Mouse (Mus musculus) embryonic facial prominence, embryonic 11.5 days (tissue): ENCODE data around the gene Schip1. TPM values are rescaled to one million over a fixed set of nuclear protein-coding genes. Genes with fewer than 3 reads are reported as not detected.

Experiments
- ATAC-seq: fragments of 200-750 bp; cut with Nextera tagmentation; replicated peaks from 2 replicates; pipeline ENCODE4 v1.8.0; 2017; ENCODE audit warnings: low read depth; ENCODE audit not compliant: insufficient number of reproducible peaks, low FRiP score, low TSS enrichment
- DNase-seq: peaks from one replicate; pipeline ENCODE4 v3.0.0-alpha.2; 2015; ENCODE audit warnings: low spot score
- H3K27ac ChIP-seq: fragments of 300-500 bp; sonication (generic); replicated peaks from 2 replicates; pipeline ENCODE4 v1.5.1; 2014; ENCODE audit warnings: mild to moderate bottlenecking, low read depth, low read length, control low read depth
- H3K27me3 ChIP-seq: fragments of 300-500 bp; sonication (generic); 2 replicates; pipeline ENCODE4 v1.6.1; 2014; ENCODE audit warnings: mild to moderate bottlenecking, low read length, moderate library complexity, mixed read lengths; ENCODE audit not compliant: control insufficient read depth, insufficient read depth
- H3K36me3 ChIP-seq: fragments of 300-500 bp; sonication (generic); replicated peaks from 2 replicates; pipeline ENCODE4 v1.6.1; 2014; ENCODE audit warnings: low read depth, mild to moderate bottlenecking, low read length, moderate library complexity, mixed read lengths; ENCODE audit not compliant: control insufficient read depth, insufficient read depth
- H3K4me1 ChIP-seq: fragments of 300-500 bp; sonication (generic); 2 replicates; pipeline ENCODE4 v1.6.1; 2014; ENCODE audit warnings: low read length, mixed read lengths; ENCODE audit not compliant: control insufficient read depth, insufficient read depth
- H3K4me2 ChIP-seq: fragments of 300-500 bp; sonication (generic); 2 replicates; pipeline ENCODE4 v1.6.1; 2014; ENCODE audit warnings: low read depth, mild to moderate bottlenecking, control low read depth, low read length, moderate library complexity
- H3K4me3 ChIP-seq: fragments of 300-500 bp; sonication (generic); 2 replicates; pipeline ENCODE4 v1.5.1; 2014; ENCODE audit warnings: low read depth, low read length, control low read depth
- H3K9ac ChIP-seq: fragments of 300-500 bp; sonication (generic); replicated peaks from 2 replicates; pipeline ENCODE4 v1.6.1; 2014; ENCODE audit warnings: mild to moderate bottlenecking, control low read depth, low read length
- H3K9me3 ChIP-seq: fragments of 300-500 bp; sonication (generic); replicated peaks from 2 replicates; pipeline ENCODE4 v1.6.1; 2016; ENCODE audit warnings: mild to moderate bottlenecking, low read length, inconsistent platforms, mixed read lengths; ENCODE audit not compliant: control insufficient read depth
- WGBS: fragments of 180-500 bp; shearing (Covaris S2); extraction: QIAGEN DNeasy Blood & Tissue Kit; methylation state at CpG from one replicate; pipeline ENCODE4 v1.1.7; 2014; 5-methylcytosine and 5-hydroxymethylcytosine counted together
- polyA plus RNA-seq: library from polyadenylated mRNA; unstranded; fragments of >200 nt; fragmentation: Nextera tagmentation; extraction: Ambion mirVana; gene quantifications from 2 replicates; pipeline ENCODE4 v1.2.1, GENCODE M21; 2014

Schip1 gene
- polyA plus RNA-seq, 1 experiment from 2014 or later, result 41.7 TPM

DNA sequence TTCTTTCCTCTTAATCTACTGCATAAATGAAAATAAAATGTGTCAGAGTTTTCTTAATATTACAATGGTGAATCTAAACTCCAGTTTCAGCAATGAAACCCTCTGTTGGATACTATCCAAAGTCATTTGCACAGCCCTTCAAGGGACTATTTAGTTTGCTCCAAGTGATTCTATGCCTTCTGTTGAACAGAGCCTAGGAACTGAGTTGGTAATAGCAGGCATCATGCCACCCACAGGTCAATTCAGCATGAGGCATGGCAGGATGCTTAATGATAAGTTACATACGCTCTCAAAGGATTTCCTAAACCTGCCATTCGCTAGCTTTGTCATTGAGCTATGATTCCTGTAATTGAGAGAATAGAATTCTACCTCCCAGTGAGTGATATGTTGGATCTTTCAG lies 219.9 kb downstream of the Schip1 start:
- Histone ChIP-seq H3K4me3 (no peak overlapping the region), H3K36me3 (no peaks in the 10 kb centered on the region), H3K27me3 (no peaks in the 10 kb centered on the region), H3K27ac (no peak overlapping the region), H3K9ac (no peak overlapping the region), H3K9me3 (no peaks in the 10 kb centered on the region), H3K4me1 (no peaks in the 10 kb centered on the region), H3K4me2 (no peak overlapping the region)
- DNase-seq, result no peak
- WGBS, result 87% methylated on average over 2 of the region's 2 CpGs
- ATAC-seq, result no peak

DNA sequence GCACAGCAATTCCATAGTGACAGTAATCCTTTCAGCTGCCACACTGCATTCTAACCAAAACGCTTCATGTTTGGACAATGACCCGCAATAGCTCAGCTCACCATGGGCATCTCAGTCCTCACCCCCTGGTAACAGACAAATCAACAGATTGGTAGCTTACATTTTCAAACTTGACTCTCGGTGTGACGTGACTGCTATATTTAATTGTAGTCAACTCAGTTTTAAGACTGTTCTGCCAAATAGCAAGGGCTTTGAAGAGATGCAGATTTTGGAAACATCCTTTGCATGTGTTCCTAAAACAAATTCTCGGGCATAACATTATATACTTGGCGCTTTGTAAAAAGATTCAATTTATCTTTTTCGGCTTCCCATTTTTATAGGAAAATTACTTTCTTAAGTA lies 232.2 kb downstream of the Schip1 start:
- Histone ChIP-seq H3K36me3 (no peaks in the 10 kb centered on the region), H3K27ac (no peak overlapping the region), H3K9me3 (no peaks in the 10 kb centered on the region), H3K27me3 (no peaks in the 10 kb centered on the region), H3K4me3 (no peak overlapping the region), H3K4me2 (no peak overlapping the region), H3K4me1 (no peaks in the 10 kb centered on the region), H3K9ac (no peak overlapping the region)
- ATAC-seq (no peak), DNase-seq (no peak)
- 88% methylated on average over 7 of the region's 7 CpGs for WGBS

DNA sequence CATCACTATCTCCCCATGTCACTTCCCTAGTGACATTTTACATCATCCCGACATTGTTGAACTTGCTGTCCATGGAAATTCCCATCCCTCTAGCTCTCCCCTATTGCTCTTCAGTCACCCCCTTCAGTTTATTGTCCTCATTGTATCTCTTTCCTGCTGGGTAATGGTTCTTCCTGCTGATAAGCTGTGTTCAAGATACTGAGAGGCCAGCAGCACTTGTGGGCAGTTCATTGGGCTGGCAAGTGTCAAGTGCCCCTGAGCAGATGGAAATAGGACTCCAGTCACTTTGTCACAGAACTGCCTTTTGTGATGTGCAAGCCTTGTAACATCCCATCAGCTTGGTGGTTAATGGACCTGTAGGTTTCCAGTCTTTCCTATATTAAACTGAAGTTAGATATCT lies 241.0 kb downstream of the Schip1 start:
- no peaks in the 10 kb centered on the region for H3K27me3 ChIP-seq
- no peak overlapping the region for H3K27ac ChIP-seq
- H3K9ac ChIP-seq, result no peak overlapping the region
- H3K36me3 ChIP-seq, result no peaks in the 10 kb centered on the region
- H3K4me3 ChIP-seq, result no peak overlapping the region
- ATAC-seq (no peak), DNase-seq (no peak)
- H3K9me3 ChIP-seq, result no peaks in the 10 kb centered on the region
- H3K4me2 ChIP-seq, result no peak overlapping the region
- WGBS, result 43% methylated on average over 1 of the region's 1 CpGs
- no peaks in the 10 kb centered on the region for H3K4me1 ChIP-seq

DNA sequence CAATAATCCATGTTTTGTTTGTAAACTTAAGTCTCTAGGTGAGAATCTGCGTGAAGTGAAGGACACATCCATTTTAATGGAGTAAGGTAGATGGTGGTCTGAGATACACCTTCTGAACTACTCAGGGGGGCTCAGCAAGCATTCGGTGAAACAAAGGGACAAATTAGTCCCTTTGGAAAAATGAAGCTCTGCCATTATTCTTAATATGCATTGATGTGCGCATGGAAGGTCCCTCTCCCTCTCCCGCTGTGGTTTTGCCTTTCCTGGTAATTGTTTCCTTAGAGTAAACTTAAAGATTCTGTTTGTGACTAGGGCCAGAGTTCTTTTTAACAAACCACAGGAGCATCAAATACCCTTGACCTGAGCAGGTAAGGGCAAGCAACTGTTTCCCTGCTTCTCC lies 242.1 kb downstream of the Schip1 start:
- Histone ChIP-seq H3K27me3 (no peaks in the 10 kb centered on the region), H3K9ac (no peak overlapping the region), H3K4me3 (no peak overlapping the region), H3K36me3 (no peaks in the 10 kb centered on the region), H3K27ac (no peak overlapping the region), H3K4me2 (no peak overlapping the region), H3K9me3 (no peaks in the 10 kb centered on the region), H3K4me1 (no peaks in the 10 kb centered on the region)
- WGBS, result 30% methylated on average over 4 of the region's 4 CpGs
- DNase-seq (no peak), ATAC-seq (no peak)

DNA sequence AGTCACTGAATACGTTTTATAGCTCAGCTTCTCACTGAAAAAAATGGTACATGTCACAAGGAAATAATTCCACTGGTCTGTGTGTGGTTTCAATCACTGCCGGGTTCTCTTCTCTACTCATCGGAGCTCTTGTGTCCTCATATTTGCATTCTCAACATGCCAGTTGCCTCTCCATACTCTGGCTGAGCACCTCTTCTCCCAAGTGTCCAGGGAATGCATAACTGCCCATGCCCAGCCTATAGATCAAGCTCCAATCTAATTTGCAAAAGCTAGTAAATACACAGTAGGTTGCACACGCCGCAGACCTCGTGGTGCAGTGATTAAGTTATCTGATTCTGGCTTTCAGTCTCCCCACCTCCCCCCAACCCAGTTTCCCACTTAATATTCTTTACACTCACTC lies 261.0 kb downstream of the Schip1 start:
- Histone ChIP-seq H3K9ac (no peak overlapping the region), H3K27me3 (no peaks in the 10 kb centered on the region), H3K4me3 (no peak overlapping the region), H3K4me2 (no peak overlapping the region), H3K36me3 (no peaks in the 10 kb centered on the region), H3K27ac (no peak overlapping the region), H3K9me3 (no peaks in the 10 kb centered on the region), H3K4me1 (no peaks in the 10 kb centered on the region)
- ATAC-seq (no peak), DNase-seq (no peak)
- whole genome bisulfite sequencing, result 78% methylated on average over 6 of the region's 6 CpGs

DNA sequence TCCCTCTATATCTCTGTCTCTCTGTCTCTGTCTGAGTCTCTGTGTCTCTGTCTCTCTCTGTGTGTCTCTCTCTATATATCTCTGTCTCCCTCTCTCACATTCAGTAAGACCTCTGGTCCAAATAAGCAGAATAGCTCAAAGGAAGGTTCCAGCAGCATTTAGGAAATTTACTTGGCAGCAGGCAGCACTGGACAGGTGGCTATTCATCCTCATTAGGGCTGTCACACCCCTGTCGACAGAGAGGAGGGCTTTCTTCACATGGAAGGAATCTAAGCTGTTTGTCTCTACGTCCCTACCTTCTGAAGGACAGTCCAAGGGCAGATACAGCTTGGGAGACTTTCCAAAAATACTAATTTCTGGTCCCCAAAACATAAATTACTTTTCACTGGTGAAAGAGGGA lies 267.9 kb downstream of the Schip1 start:
- WGBS, result 71% methylated on average over 2 of the region's 2 CpGs
- Histone ChIP-seq H3K36me3 (no peaks in the 10 kb centered on the region), H3K9me3 (no peaks in the 10 kb centered on the region), H3K4me1 (no peaks in the 10 kb centered on the region), H3K9ac (no peak overlapping the region), H3K27me3 (no peaks in the 10 kb centered on the region), H3K4me3 (no peak overlapping the region), H3K27ac (no peak overlapping the region), H3K4me2 (no peak overlapping the region)
- ATAC-seq (no peak), DNase-seq (no peak)

DNA sequence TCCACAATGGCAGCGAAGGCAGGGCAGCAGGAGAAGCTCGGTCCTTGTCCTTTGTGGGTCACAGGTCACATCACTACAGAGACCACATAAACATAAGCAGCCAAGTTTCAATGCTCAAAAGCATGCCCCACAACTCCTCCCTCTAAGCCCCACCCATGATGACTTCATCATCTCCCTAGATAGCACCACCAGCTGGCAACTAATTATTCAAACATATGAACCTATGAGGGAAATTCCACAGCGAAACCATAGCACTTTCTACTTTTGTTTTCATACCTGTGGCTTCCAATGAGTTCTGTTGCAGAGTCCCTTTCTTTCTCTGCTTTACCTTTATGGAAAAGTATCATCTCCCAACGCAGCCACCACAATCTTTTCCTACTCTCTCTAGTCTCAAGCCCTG lies 270.9 kb downstream of the Schip1 start:
- Histone ChIP-seq H3K9ac (no peak overlapping the region), H3K27ac (no peak overlapping the region), H3K9me3 (no peaks in the 10 kb centered on the region), H3K27me3 (no peaks in the 10 kb centered on the region), H3K36me3 (no peaks in the 10 kb centered on the region), H3K4me3 (no peak overlapping the region), H3K4me2 (no peak overlapping the region), H3K4me1 (no peaks in the 10 kb centered on the region)
- WGBS, result 91% methylated on average over 4 of the region's 4 CpGs
- no peak for DNase-seq
- ATAC-seq, result no peak

DNA sequence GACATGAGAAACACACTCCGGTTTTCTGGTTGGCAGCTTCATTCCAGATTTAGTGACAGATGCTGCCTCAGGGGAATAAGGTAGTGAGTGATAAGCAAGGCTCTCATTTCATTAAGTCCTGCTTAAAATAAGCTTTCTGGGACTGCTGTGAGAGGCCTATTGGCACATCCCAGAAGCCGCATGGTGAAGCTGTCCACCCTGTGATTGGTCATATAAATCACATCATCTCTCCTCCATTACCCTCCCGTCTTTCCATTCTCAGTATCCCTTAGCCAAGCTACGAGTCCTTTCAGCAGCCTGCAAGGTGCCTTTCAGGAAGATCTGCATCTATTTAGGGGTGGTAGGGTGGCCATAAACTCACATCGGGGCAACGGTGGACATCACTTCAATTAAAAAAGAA lies 286.0 kb downstream of the Schip1 start:
- ATAC-seq, result no peak
- WGBS, result 85% methylated on average over 6 of the region's 6 CpGs

DNA sequence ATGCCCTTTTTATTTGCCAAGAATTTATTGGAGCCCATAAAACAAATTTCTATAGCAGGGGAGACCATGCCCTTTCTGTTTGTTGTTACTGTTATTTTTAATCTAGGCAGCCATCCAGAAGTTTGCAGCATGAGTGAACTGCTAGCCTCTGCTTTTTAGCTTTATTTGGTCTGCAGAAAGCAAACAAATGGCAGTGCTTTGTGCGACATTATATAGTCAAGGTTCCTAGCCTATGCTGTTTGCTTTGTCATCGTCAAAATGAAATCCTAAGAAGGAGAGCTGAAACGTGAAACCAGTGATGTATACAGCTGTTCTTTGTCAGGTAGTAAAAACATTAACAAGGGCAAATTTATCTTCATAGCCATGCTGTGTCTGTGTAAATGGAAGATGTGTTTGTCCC lies 286.9 kb downstream of the Schip1 start:
- Histone ChIP-seq H3K27ac (no peak overlapping the region), H3K4me2 (no peak overlapping the region), H3K9ac (no peak overlapping the region), H3K9me3 (no peaks in the 10 kb centered on the region), H3K4me1 (no peaks in the 10 kb centered on the region), H3K36me3 (no peaks in the 10 kb centered on the region), H3K4me3 (no peak overlapping the region), H3K27me3 (no peaks in the 10 kb centered on the region)
- no peak for DNase-seq
- WGBS, result 58% methylated on average over 3 of the region's 3 CpGs
- no peak for ATAC-seq

More for the DNA sequence above, 286.0 kb downstream of the Schip1 start:
- H3K9ac ChIP-seq, result no peak overlapping the region
- no peak for DNase-seq
- H3K4me1 ChIP-seq, result no peaks in the 10 kb centered on the region
- H3K4me3 ChIP-seq, result no peak overlapping the region
- no peaks in the 10 kb centered on the region for H3K9me3 ChIP-seq
- H3K4me2 ChIP-seq, result no peak overlapping the region
- H3K36me3 ChIP-seq, result no peaks in the 10 kb centered on the region
- no peak overlapping the region for H3K27ac ChIP-seq
- H3K27me3 ChIP-seq, result no peaks in the 10 kb centered on the region
